In the genomic region with DNA sequence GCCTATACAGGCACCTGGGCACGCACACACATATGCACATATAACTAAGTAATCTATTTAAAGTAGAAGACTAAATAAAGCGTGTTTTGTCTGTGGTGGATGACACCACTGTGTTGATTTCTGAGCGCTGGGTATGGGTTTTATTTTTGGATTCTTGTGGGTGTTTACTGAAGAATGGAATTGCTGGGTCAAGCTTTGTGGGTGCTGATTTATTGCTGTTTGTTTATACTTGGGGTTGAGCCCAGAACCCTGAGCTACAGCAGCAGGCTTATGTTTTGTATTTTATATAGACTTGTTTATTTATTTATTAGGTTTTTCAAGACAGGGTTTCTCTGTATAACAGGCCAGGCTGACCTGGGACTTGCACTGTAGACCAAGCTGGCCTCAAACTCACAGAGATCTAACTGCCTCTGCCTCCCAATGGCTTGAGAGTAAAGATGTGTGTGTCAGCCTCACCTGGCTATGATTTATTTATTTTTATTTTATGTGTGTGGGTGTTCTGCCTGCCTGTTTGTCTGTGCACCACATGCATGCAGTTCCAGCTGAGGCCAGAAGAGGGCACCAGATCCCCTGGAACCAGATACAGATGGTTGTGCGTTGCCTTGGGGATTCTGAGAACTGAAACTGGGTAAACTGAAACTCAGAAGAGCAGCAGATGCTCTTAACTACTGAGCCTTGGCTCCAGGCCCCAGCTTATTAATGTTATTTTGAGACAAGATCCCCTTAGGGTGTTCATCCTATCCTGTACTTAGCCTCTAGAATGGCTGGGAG, we compare ENCODE assay signal across 1 mouse cellular context.
TF ChIP-seq lines count a peak whose summit lies in the region.

No protein-coding gene starts in this region.

TF ChIP-seq in MEL, 35 proteins besides CTCF, POLR2A, EP300 and RAD21:
- TF ChIP-seq RCOR1 (IDR thresholded peaks at IDR 0.05; ENCODE audit: low read depth, low read length): no peak
- peak; percentile 67 for TF ChIP-seq MYC (IDR thresholded peaks at IDR 0.05; ENCODE audit: low read depth, low read length)
- TF ChIP-seq ZC3H11A (IDR thresholded peaks at IDR 0.05; ENCODE audit: low read depth, low read length): peak; percentile 79
- peak; percentile 57; the same call in 1 of the 2 replicates for TF ChIP-seq SIN3A (IDR thresholded peaks at IDR 0.05; ENCODE audit: low read length)
- peak; percentile 61 for TF ChIP-seq ZNF384 (IDR thresholded peaks at IDR 0.05; ENCODE audit: low read depth, low read length)
- TF ChIP-seq SMC3 (IDR thresholded peaks at IDR 0.05; ENCODE audit: low read depth, low read length): peak; percentile 87
- TF ChIP-seq TCF12 (IDR thresholded peaks at IDR 0.05; ENCODE audit: low read depth, low read length): 0 out of 2 replicates have a peak, but pooled peaks have one; percentile 12
- TF ChIP-seq BHLHE40 (IDR thresholded peaks at IDR 0.05; ENCODE audit: borderline replicate concordance, low read depth, low read length): 0 out of 2 replicates have a peak, but pooled peaks have one; percentile 25
- no peak for TF ChIP-seq TBP (IDR thresholded peaks at IDR 0.05; ENCODE audit: low read depth, low read length)
